Mouse (Mus musculus) testis, adult 2 months (tissue): ENCODE measurements around the gene Thsd7b.

Source experiments
- CTCF ChIP-seq: fragments of 200-500 bp; IDR thresholded peaks from 2 replicates; pipeline ENCODE4 v1.5.1; 2012; ENCODE audit warnings: low read depth, mild to moderate bottlenecking, inconsistent platforms, low read length, moderate library complexity; ENCODE audit not compliant: control insufficient read depth, insufficient read depth, insufficient replicate concordance
- POLR2A ChIP-seq: fragments of 200-500 bp; IDR thresholded peaks from 2 replicates; pipeline ENCODE4 v1.6.1; 2012; ENCODE audit warnings: low read depth, mild to moderate bottlenecking, inconsistent platforms, low read length, moderate library complexity; ENCODE audit not compliant: control insufficient read depth

- TF ChIP-seq CTCF: no peak
- no peak for TF ChIP-seq POLR2A
Measured at GRCm38 (mm10) chr1:129719592-129719991, 446.5 kb downstream of the Thsd7b start.
